Mouse (Mus musculus): Measurements from ENCODE around the gene Bak1.

Gene Bak1

GRCm38 (mm10) chr17:27028909-27029308 lies at the start of gene Bak1:
Gene Bak1, minus strand, starts transcription at chr17:27029009.
- in situ Hi-C loops (cut with MseI, MboI), result no loop called here

DNA sequence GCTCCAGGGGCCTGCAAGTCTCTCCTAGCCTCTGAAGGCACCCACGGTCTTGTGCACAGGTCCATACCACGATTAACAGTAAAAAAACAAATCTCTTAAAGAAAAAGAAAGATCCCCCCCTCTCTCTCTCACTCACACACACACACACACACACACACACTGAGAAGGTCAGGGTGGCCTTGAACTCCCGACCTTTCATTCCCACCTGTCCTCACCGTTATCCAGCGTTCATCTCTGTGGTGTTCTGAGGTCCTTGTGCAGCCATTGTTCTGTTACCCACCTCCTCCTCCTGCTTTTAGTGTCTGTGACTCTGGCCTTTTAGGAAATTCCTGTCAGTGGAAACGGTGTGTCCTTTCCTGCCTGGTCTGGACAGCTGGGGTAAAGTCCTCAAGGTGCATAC lies 49.7 kb upstream of the Bak1 start:
- in situ Hi-C loops (cut with MseI, MboI), result no loop called here

DNA sequence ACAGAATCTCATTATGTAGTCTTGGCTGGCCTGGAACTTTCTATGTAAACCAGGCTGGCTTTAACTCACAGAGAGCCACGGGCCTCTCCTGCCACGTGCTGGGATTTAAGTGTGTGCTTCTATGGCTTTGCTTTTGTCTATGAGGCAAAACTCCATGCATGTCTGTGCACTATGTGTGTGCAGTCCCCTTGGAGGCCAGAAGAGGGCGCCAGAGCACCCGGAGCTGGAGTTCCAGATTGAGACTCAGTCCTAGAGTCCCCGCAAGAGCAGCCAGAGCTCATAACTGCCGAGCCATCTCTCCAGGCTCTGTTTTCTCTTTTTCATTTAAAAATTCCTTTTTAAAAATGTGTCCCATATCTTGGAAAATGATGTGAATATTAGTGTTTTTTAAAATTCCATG lies 49.1 kb upstream of the Bak1 start:
- in situ Hi-C loops (cut with MseI, MboI), result no loop called here

DNA sequence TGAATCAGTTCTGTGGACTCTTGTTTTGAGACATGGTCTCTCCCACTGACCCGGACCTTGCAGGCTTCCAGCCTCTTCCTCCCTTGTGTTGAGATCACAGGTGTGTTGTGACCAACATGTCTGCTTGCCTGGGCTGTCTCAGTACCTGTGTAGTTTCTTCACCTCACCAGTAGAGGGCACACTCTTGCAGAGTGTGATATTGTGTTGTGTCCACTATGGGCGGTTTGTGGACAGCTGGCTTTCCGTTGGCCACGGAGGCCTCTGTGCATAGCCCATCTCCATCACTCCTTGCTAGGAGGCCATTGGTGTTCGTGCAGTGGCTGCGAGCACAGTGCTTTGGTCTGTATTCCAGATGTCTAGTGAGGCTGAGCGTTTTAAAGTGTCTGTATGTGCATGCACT lies 48.3 kb upstream of the Bak1 start:
- in situ Hi-C loops (cut with MseI, MboI), result no loop called here

GRCm38 (mm10) chr17:27074849-27075745 lies 46.3 kb upstream of the Bak1 start:
- in situ Hi-C loops (cut with MseI, MboI), result no loop called here

DNA sequence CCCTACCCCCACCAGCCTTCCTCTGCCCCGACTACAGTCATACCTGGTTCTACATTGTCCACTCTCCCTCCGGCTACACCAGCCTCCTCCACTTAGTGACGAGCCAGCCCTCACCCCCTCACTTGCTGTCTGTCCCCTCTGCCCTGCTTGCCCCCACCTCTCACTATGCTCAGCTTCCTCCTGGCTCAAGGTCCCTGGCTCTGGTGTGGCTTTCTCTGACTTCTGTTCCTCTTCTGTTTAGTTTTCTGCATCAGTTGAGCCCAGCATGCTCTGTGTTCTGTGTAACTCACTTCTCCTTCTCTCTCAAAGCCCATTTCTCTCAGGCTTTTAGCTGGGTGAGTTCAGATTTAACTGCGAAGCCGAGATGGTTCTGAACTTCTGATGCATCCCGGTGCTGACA lies 45.4 kb upstream of the Bak1 start:
- in situ Hi-C loops (cut with MseI, MboI), result no loop called here

- in situ Hi-C loops (cut with MseI, MboI), result no loop called here
These were observed 45.0 kb upstream of the Bak1 start for GRCm38 (mm10) chr17:27073778-27074177.

- in situ Hi-C loops (cut with MseI, MboI), result no loop called here
These were observed 44.3 kb upstream of the Bak1 start for GRCm38 (mm10) chr17:27073126-27073525.

DNA sequence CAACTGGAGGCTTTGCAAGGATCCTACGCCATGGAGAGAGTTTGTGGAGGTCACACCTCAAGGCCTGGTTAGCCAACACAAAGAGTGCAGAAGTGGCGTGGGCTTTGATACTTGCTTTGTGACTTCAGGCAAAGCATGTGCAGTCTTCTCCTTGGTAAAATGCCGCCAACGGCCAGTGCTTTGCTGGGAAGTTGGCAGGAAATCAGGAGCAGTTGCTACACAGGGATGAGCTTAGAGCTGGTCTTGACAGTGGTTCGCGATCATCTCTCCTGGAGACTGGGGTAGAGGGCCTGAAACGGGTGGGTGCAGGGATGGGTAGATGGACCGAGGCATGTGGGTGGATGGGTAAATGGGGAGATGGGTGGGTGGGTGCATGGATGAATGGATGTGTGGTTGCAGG lies 43.6 kb upstream of the Bak1 start:
- in situ Hi-C loops (cut with MseI, MboI), result no loop called here

GRCm38 (mm10) chr17:27071630-27072029 lies 42.8 kb upstream of the Bak1 start:
- in situ Hi-C loops (cut with MseI, MboI), result no loop called here

DNA sequence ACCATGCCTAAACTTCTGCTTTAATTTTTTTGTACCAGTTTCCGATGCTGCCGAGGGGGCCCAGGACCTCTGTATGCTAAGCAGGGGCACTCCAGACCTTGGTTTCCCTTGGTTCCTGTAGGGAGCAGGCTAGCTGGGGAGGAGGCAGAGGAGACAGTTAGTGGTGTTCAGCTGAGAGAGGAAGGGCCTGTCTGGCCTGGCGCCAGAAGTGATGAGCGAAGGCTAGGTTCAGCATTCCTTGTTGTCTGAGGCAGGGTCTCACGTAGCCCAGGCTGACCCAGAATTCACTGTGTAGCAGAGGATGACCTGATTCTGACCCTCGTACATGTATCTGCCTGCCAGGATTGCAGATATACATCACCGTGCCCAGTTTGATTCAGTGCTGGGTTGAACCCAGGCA lies 42.1 kb upstream of the Bak1 start:
- in situ Hi-C loops (cut with MseI, MboI), result no loop called here

DNA sequence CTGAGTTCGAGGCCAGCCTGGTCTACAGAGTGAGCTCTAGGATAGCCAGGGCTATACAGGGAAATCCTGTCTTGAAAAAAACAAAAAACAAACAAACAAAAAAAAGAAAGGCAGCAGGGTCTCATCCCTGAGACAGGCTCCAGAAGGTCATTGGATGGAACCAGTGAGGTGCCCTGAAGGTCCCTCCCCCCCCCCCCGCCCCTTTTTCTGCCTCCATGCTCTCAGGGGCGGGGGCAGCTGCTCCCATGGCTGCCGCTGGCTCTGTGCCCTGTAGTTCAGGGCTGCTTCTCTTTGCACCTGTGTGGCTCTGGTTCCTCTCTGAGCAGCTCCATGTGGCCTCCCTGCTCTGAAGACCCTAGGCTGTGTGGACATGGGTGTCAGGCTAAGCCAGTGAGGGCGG lies 40.3 kb upstream of the Bak1 start:
- in situ Hi-C loops (cut with MseI, MboI), result no loop called here

DNA sequence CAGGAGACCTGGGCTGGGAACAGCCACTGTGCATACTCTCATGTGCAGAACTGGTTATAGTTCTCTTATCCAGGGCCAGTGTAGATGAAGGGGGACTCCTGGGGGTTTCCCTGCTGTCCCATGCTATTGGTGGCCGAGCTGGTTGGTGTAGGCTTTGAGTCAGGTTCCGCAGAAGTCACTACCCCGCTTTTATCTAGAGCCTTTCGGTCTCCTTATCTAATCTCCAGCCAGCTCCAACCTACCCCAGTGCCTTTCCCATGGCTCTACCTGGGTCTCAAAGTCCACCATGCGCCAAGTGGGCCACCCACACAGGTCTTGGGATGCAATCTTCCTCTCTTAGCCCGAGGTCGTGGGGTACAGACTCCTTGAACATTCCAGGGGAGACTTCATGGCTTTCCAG lies 37.3 kb upstream of the Bak1 start:
- in situ Hi-C loops (cut with MseI, MboI), result no loop called here

GRCm38 (mm10) chr17:27064195-27064594 lies 35.4 kb upstream of the Bak1 start:
- in situ Hi-C loops (cut with MseI, MboI), result no loop called here

GRCm38 (mm10) chr17:27063717-27064116 lies 34.9 kb upstream of the Bak1 start:
- in situ Hi-C loops (cut with MseI, MboI), result no loop called here

GRCm38 (mm10) chr17:27062684-27063083 lies 33.9 kb upstream of the Bak1 start:
- in situ Hi-C loops (cut with MseI, MboI), result no loop called here

- in situ Hi-C loops (cut with MseI, MboI), result no loop called here
These were observed 32.9 kb upstream of the Bak1 start for GRCm38 (mm10) chr17:27061727-27062126.

DNA sequence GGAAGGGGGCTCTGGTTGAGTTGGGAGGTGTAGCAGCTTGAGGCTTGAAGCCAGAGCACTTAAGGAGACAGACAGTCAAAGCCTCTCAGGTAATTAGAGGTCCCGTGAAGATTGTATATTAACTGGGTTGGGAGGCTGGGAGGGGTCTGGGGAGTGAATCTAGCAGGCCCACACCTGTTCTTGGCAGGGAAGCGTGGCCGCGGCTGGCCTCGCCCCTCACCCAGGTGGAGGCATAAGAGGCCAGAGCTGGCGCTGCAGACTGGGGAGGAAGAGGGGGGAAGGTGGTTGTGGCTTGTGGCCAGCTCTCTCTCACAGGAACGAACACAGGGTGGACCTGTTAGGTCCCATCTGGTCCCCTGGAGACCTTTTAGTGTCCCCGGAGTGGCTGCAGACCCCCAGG lies 31.9 kb upstream of the Bak1 start:
- in situ Hi-C loops (cut with MseI, MboI), result no loop called here

GRCm38 (mm10) chr17:27057517-27058055 lies 28.8 kb upstream of the Bak1 start:
- in situ Hi-C loops (cut with MseI, MboI), result no loop called here

- in situ Hi-C loops (cut with MseI, MboI), result no loop called here
These were observed 28.2 kb upstream of the Bak1 start, which contains the start of gene Itpr3 for GRCm38 (mm10) chr17:27056812-27057516. Gene Itpr3, plus strand, starts transcription at chr17:27057304.

DNA sequence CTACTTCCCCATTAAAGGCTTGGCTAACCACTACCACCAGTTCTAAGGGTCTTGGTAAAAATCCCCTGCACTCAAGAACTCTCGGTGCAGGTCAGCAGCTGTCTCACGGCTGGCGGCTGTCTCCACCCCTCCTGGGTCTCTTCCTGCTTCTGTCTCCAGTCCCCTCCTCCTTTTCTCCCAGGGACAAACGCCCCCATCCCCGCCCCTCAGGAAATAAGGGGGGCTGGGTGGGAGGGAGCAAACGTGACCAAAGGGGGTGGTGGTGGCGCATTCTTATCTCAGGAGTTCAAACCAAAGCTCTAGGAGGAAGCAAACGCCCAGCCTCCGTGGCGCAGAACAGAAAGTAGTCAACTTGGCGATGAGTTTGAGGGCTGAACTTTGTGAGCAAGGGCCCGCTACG lies 27.4 kb upstream of the Bak1 start:
- in situ Hi-C loops (cut with MseI, MboI), result no loop called here

GRCm38 (mm10) chr17:27051514-27051913 lies 22.7 kb upstream of the Bak1 start:
- in situ Hi-C loops (cut with MseI, MboI), result no loop called here

DNA sequence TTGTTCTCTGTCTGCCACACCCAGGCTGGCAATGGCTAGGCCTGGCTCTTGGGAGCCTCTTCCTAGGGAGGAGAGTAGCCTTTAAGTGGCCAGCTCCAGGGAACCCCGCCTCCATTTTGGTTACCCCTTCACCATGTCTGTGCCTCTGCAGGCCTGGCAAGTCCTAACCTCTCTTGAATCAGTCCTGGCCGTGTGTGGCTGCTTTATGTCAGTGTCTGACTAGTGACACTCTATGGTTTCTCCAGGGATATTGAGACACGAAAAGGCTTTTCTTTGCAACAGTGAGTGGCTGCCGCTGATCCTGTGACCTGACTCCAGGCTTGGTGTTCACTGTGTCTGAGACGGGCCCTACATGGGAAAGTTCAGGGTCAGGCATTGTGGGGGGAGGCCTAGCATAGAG lies 22.0 kb upstream of the Bak1 start:
- in situ Hi-C loops (cut with MseI, MboI), result no loop called here
